Mouse (Mus musculus) skeletal muscle tissue, postnatal 0 days (tissue): Measurements from ENCODE around the gene Azgp1. TPM values are rescaled to one million over a fixed set of nuclear protein-coding genes. Genes with fewer than 3 reads are reported as not detected.

Source experiments
- polyA plus RNA-seq: library from polyadenylated mRNA; unstranded; fragments of >200 nt; fragmentation: Nextera tagmentation; extraction: Ambion mirVana; gene quantifications from 2 replicates; pipeline ENCODE4 v1.2.1, GENCODE M21; 2015

The Azgp1 gene
- 0.11 and 0.55 TPM in 2 replicates for polyA plus RNA-seq

GRCm38 (mm10) chr5:137981300-137981699 is at the start of gene Azgp1:
Azgp1 (plus strand) TSS chr5:137981520.

GRCm38 (mm10) chr5:137962945-137963344 is 18.4 kb upstream of the Azgp1 start, which contains the start of gene Gjc3:
Gjc3 (minus strand) TSS chr5:137963098.

GRCm38 (mm10) chr5:138020961-138021479 is 39.7 kb downstream of the Azgp1 start, which contains the start of the genes Smok3a and Smok3b:
Smok3a (plus strand) TSS chr5:138021261.
Smok3b (plus strand) TSS chr5:138021429.

Other genes starting within 250 kb of the Azgp1 start
- 0.17 and 0.22 TPM in 2 replicates for gene Nyap1, start 239.9 kb upstream of the Azgp1 start, polyA plus RNA-seq
- 150 and 163 TPM in 2 replicates for gene Tsc22d4, start 235.8 kb upstream of the Azgp1 start, polyA plus RNA-seq
- 13.6 and 19.4 TPM in 2 replicates for gene Ppp1r35, start 202.7 kb upstream of the Azgp1 start, polyA plus RNA-seq
- 5.2 and 7.2 TPM in 2 replicates for gene Mepce, start 193.9 kb upstream of the Azgp1 start, polyA plus RNA-seq
- 6.5 and 7.4 TPM in 2 replicates for gene Zcwpw1, start 193.7 kb upstream of the Azgp1 start, polyA plus RNA-seq
- gene Pilra, start 145.2 kb upstream of the Azgp1 start, polyA plus RNA-seq: 2.2 and 3.2 TPM in 2 replicates
- gene Pilrb1, start 123.4 kb upstream of the Azgp1 start, polyA plus RNA-seq: 0.94 and 1.7 TPM in 2 replicates
- 4.2 and 4.9 TPM in 2 replicates for gene Pilrb2, start 109.7 kb upstream of the Azgp1 start, polyA plus RNA-seq
- 0.05 and 0.11 TPM in 2 replicates for gene Cyp3a13, start 59.9 kb upstream of the Azgp1 start, polyA plus RNA-seq
- 2.6 and 2.8 TPM in 2 replicates for gene Gjc3, start 18.4 kb upstream of the Azgp1 start, polyA plus RNA-seq
- gene Smok3a, start 39.7 kb downstream of the Azgp1 start, polyA plus RNA-seq: not detected in 2 replicates
- not detected in 2 replicates for gene Smok3b, start 39.9 kb downstream of the Azgp1 start, polyA plus RNA-seq
- gene Smok3c, start 71.7 kb downstream of the Azgp1 start, polyA plus RNA-seq: not detected in 2 replicates
- 5.0 and 5.2 TPM in 2 replicates for gene Zkscan1, start 103.6 kb downstream of the Azgp1 start, polyA plus RNA-seq
- 21.8 and 23.8 TPM in 2 replicates for gene Zscan21, start 135.4 kb downstream of the Azgp1 start, polyA plus RNA-seq
- 7.8 and 9.0 TPM in 2 replicates for gene Zfp113, start 174.2 kb downstream of the Azgp1 start, polyA plus RNA-seq
- 227 and 247 TPM in 2 replicates for gene Cops6, start 179.6 kb downstream of the Azgp1 start, polyA plus RNA-seq
- 9.2 and 9.3 TPM in 2 replicates for gene Ap4m1, start 190.5 kb downstream of the Azgp1 start, polyA plus RNA-seq
- gene Mcm7, start 190.9 kb downstream of the Azgp1 start, polyA plus RNA-seq: 32.0 and 36.3 TPM in 2 replicates
- 33.2 and 37.7 TPM in 2 replicates for gene Taf6, start 205.9 kb downstream of the Azgp1 start, polyA plus RNA-seq
- gene Cnpy4, start 206.0 kb downstream of the Azgp1 start, polyA plus RNA-seq: 17.2 and 20.2 TPM in 2 replicates
- gene Mblac1, start 212.8 kb downstream of the Azgp1 start, polyA plus RNA-seq: 7.0 and 7.1 TPM in 2 replicates
- gene Nxpe5, start 244.4 kb downstream of the Azgp1 start, polyA plus RNA-seq: 0.97 and 1.1 TPM in 2 replicates